Mouse (Mus musculus) MEL (cell line): Measurements from ENCODE around the gene Polrmt. TPM values are rescaled to one million over a fixed set of nuclear protein-coding genes. Genes with fewer than 3 reads are reported as not detected.

ENCODE experiments used
- DNase-seq: peaks from one replicate; pipeline ENCODE4 v3.0.0; 2011; ENCODE audit warnings: low read depth, low spot score
- H3K27ac ChIP-seq: 2 replicates; pipeline ENCODE4 v1.5.1; 2012; ENCODE audit warnings: low read depth, mild to moderate bottlenecking, control low read depth, low read length, moderate library complexity; ENCODE audit not compliant: control insufficient read depth
- H3K27me3 ChIP-seq, 2 experiments: fragments of 150-350 bp in 1 of 2; sonication (generic) in 1 of 2; 2 replicates each; pipeline ENCODE4 v1.6.1; 2012; ENCODE audit warnings: low read length in 2 of 2, mild to moderate bottlenecking in 2 of 2, improper control_type of control experiment in 1 of 2, moderate library complexity in 1 of 2; ENCODE audit not compliant: insufficient read depth in 2 of 2, control insufficient read depth in 1 of 2
- H3K36me3 ChIP-seq, 2 experiments: 2 replicates each; pipeline ENCODE4 v1.6.1; 2012 to 2014; ENCODE audit warnings: low read length in 2 of 2, improper control_type of control experiment in 1 of 2, inconsistent platforms in 1 of 2, mild to moderate bottlenecking in 1 of 2; ENCODE audit not compliant: insufficient read depth in 2 of 2, control insufficient read depth in 1 of 2
- H3K4me1 ChIP-seq, 2 experiments: fragments of 150-350 bp in 1 of 2; sonication (generic) in 1 of 2; 2 replicates each; pipeline ENCODE4 v1.6.1; 2012; ENCODE audit warnings: low read length in 2 of 2, improper control_type of control experiment in 1 of 2, mild to moderate bottlenecking in 1 of 2; ENCODE audit not compliant: insufficient read depth in 2 of 2, control insufficient read depth in 1 of 2
- H3K4me3 ChIP-seq, 2 experiments: fragments of 150-350 bp in 1 of 2; sonication (generic) in 1 of 2; 2 replicates each; pipeline ENCODE4 v1.5.1; 2012; ENCODE audit warnings: low read depth in 2 of 2, low read length in 2 of 2, mild to moderate bottlenecking in 2 of 2, moderate library complexity in 2 of 2, control low read depth in 1 of 2, improper control_type of control experiment in 1 of 2; ENCODE audit not compliant: control insufficient read depth in 1 of 2, insufficient read depth in 1 of 2
- H3K79me2 ChIP-seq: 2 replicates; pipeline ENCODE4 v1.6.1; 2012; ENCODE audit warnings: mild to moderate bottlenecking, low read length, moderate library complexity; ENCODE audit not compliant: control insufficient read depth, poor library complexity, insufficient read depth
- H3K9ac ChIP-seq: 2 replicates; pipeline ENCODE4 v1.6.1; 2012; ENCODE audit warnings: low read depth, mild to moderate bottlenecking, control low read depth, low read length, moderate library complexity; ENCODE audit not compliant: control insufficient read depth, poor library complexity, severe bottlenecking
- H3K9me3 ChIP-seq: fragments of 150-350 bp; sonication (generic); replicated peaks from 2 replicates; pipeline ENCODE4 v1.6.1; 2012; ENCODE audit warnings: mild to moderate bottlenecking, low read length, improper control_type of control experiment, moderate library complexity; ENCODE audit not compliant: insufficient read depth
- BHLHE40 ChIP-seq: IDR thresholded peaks from 2 replicates; pipeline ENCODE4 v1.6.1; 2012; ENCODE audit warnings: low read depth, mild to moderate bottlenecking, inconsistent platforms, low read length, improper control_type of control experiment, borderline replicate concordance
- CHD1 ChIP-seq: IDR thresholded peaks from 2 replicates; pipeline ENCODE4 v1.6.1; 2012; ENCODE audit warnings: low read depth, mild to moderate bottlenecking, inconsistent platforms, low read length, improper control_type of control experiment
- CTCF ChIP-seq, 3 experiments: IDR thresholded peaks in 2 of 3; conservative IDR thresholded peaks in 1 of 3; 2 replicates each; pipeline ENCODE4 v1.5.1; 2011 to 2012; ENCODE audit warnings: low read length in 3 of 3, low read depth in 2 of 3, mild to moderate bottlenecking in 2 of 3, improper control_type of control experiment in 1 of 3, inconsistent platforms in 1 of 3, mixed read lengths in 1 of 3, moderate library complexity in 1 of 3; ENCODE audit not compliant: control insufficient read depth in 1 of 3, insufficient read depth in 1 of 3, poor library complexity in 1 of 3, severe bottlenecking in 1 of 3
- E2F4 ChIP-seq: IDR thresholded peaks from 2 replicates; pipeline ENCODE4 v1.6.1; 2011; ENCODE audit warnings: low read depth, low read length, improper control_type of control experiment, borderline replicate concordance
- ELF1 ChIP-seq: IDR thresholded peaks from 2 replicates; pipeline ENCODE4 v1.6.1; 2014; ENCODE audit warnings: low read depth, mild to moderate bottlenecking, inconsistent platforms, low read length, improper control_type of control experiment, moderate library complexity
- EP300 ChIP-seq, 2 experiments: IDR thresholded peaks; 2 replicates each; pipeline ENCODE4 v1.6.1; 2011; ENCODE audit warnings: improper control_type of control experiment in 2 of 2, low read length in 2 of 2, low read depth in 1 of 2, mild to moderate bottlenecking in 1 of 2
- JUND ChIP-seq: IDR thresholded peaks from 2 replicates; pipeline ENCODE4 v1.6.1; 2011; ENCODE audit warnings: low read depth, mild to moderate bottlenecking, improper control_type of control experiment, low read length
- MAFK ChIP-seq: IDR thresholded peaks from 2 replicates; pipeline ENCODE4 v1.6.1; 2011; ENCODE audit warnings: low read depth, mild to moderate bottlenecking, low read length, improper control_type of control experiment, borderline replicate concordance
- MEF2A ChIP-seq: IDR thresholded peaks from 2 replicates; pipeline ENCODE4 v1.6.1; 2014; ENCODE audit warnings: low read depth, mild to moderate bottlenecking, inconsistent platforms, low read length, improper control_type of control experiment; ENCODE audit not compliant: poor library complexity, insufficient replicate concordance, severe bottlenecking; ENCODE audit errors: extremely low read depth
- MXI1 ChIP-seq: IDR thresholded peaks from 2 replicates; pipeline ENCODE4 v1.6.1; 2011; ENCODE audit warnings: mild to moderate bottlenecking, low read depth, low read length, improper control_type of control experiment
- MYB ChIP-seq: IDR thresholded peaks from 2 replicates; pipeline ENCODE4 v1.6.1; 2011; ENCODE audit warnings: mild to moderate bottlenecking, low read depth, low read length, improper control_type of control experiment
- NELFE ChIP-seq: IDR thresholded peaks from 2 replicates; pipeline ENCODE4 v1.6.1; 2011; ENCODE audit warnings: low read depth, low read length, improper control_type of control experiment
- POLR2AphosphoS2 ChIP-seq: IDR thresholded peaks from 2 replicates; pipeline ENCODE4 v1.6.1; 2011; ENCODE audit warnings: low read length, improper control_type of control experiment
- RCOR1 ChIP-seq: IDR thresholded peaks from 2 replicates; pipeline ENCODE4 v1.6.1; 2012; ENCODE audit warnings: low read depth, mild to moderate bottlenecking, inconsistent platforms, low read length, improper control_type of control experiment
- TAL1 ChIP-seq: IDR thresholded peaks from 2 replicates; pipeline ENCODE4 v1.6.1; 2012; ENCODE audit warnings: mild to moderate bottlenecking, inconsistent platforms, low read length, moderate library complexity, mixed read lengths
- TBP ChIP-seq: IDR thresholded peaks from 2 replicates; pipeline ENCODE4 v1.8.0; 2011; ENCODE audit warnings: low read depth, low read length, improper control_type of control experiment
- USF2 ChIP-seq, 2 experiments: IDR thresholded peaks; 2 replicates each; pipeline ENCODE4 v1.6.1; 2011 to 2012; ENCODE audit warnings: improper control_type of control experiment in 2 of 2, low read length in 2 of 2, borderline replicate concordance in 1 of 2, inconsistent platforms in 1 of 2, low read depth in 1 of 2, mild to moderate bottlenecking in 1 of 2; ENCODE audit not compliant: insufficient read depth in 1 of 2
- ZKSCAN1 ChIP-seq: IDR thresholded peaks from 2 replicates; pipeline ENCODE4 v1.6.1; 2012; ENCODE audit warnings: low read depth, mild to moderate bottlenecking, inconsistent platforms, low read length, improper control_type of control experiment, moderate library complexity
- ZMIZ1 ChIP-seq: IDR thresholded peaks from 2 replicates; pipeline ENCODE4 v1.6.1; 2012; ENCODE audit warnings: low read depth, mild to moderate bottlenecking, inconsistent platforms, low read length, improper control_type of control experiment, moderate library complexity
- polyA plus RNA-seq, 2 experiments: library from polyadenylated mRNA; stranded (reverse) in 1 of 2; unstranded in 1 of 2; fragments of >175 nt in 1 of 2; fragments of >200 nt in 1 of 2; gene quantifications; 2 replicates each; pipeline versions ENCODE4 v1.2.1 to v1.2.4; 2012; ENCODE audit warnings: low replicate concordance in 2 of 2, low read depth in 1 of 2; ENCODE audit not compliant: insufficient read length in 2 of 2, insufficient read depth in 1 of 2, missing spikeins in 1 of 2
- total RNA-seq: library from RNA; depleted of rRNA; stranded (reverse); fragments of 300-350 nt; gene quantifications from 2 replicates; pipeline ENCODE4 v1.2.3, GENCODE M21; 2012

Gene Polrmt
- total and polyA plus RNA-seq, 3 experiments: 35.7 to 66.9 TPM; not detected in 1

GRCm38 (mm10) chr10:79764234-79764633, 17.9 kb upstream of the Polrmt start:
- Histone ChIP-seq H3K36me3 (peaks cover 3 to 13% of the 10 kb centered on the region in 2 experiments; a peak in 3 of 4 replicates), H3K9ac (no peak overlapping the region), H3K79me2 (peaks cover 43% of the 10 kb centered on the region), H3K27me3 (no peaks in the 10 kb centered on the region), H3K27ac (no peak overlapping the region), H3K9me3 (no peaks in the 10 kb centered on the region), H3K4me1 (peaks cover 0 to 19% of the 10 kb centered on the region in 2 experiments; a peak in 3 of 4 replicates)
- no peak for DNase-seq
- TF ChIP-seq MXI1 (no peak), BHLHE40 (no peak), CTCF (IDR thresholded peaks at IDR 0.05 in 2 of 3, conservative IDR thresholded peaks at IDR 0.05 in 1 of 3; ENCODE audit: control insufficient read depth in 1 of 3, insufficient read depth in 1 of 3, low read depth in 2 of 3, low read length in 3 of 3, poor library complexity in 1 of 3, severe bottlenecking in 1 of 3) (no peak), TAL1 (no peak), EP300 (IDR thresholded peaks at IDR 0.05; ENCODE audit: low read depth in 1 of 2, low read length in 2 of 2) (no peak), POLR2AphosphoS2 (no peak), USF2 (IDR thresholded peaks at IDR 0.05; ENCODE audit: borderline replicate concordance in 1 of 2, insufficient read depth in 1 of 2, low read depth in 1 of 2, low read length in 2 of 2) (no peak), MEF2A (no peak), TBP (no peak), MYB (no peak), RCOR1 (no peak), CHD1 (no peak), MAFK (no peak), JUND (no peak), E2F4 (no peak), NELFE (no peak)
- TF ChIP-seq, all 39 proteins: peak for 0
- no peak overlapping the region for H3K4me3 ChIP-seq

GRCm38 (mm10) chr10:79762875-79763274, 16.5 kb upstream of the Polrmt start:
- Histone ChIP-seq H3K36me3 (peaks cover 4 to 12% of the 10 kb centered on the region in 2 experiments; a peak in 3 of 4 replicates), H3K27me3 (no peaks in the 10 kb centered on the region), H3K4me1 (peaks cover 0 to 15% of the 10 kb centered on the region in 2 experiments; a peak in 3 of 4 replicates), H3K9me3 (no peaks in the 10 kb centered on the region), H3K4me3 (no peak overlapping the region), H3K27ac (no peak overlapping the region), H3K79me2 (peaks cover 43% of the 10 kb centered on the region), H3K9ac (no peak overlapping the region)
- DNase-seq: no peak
- TF ChIP-seq CTCF (IDR thresholded peaks at IDR 0.05 in 2 of 3, conservative IDR thresholded peaks at IDR 0.05 in 1 of 3; ENCODE audit: control insufficient read depth in 1 of 3, insufficient read depth in 1 of 3, low read depth in 2 of 3, low read length in 3 of 3, poor library complexity in 1 of 3, severe bottlenecking in 1 of 3): no peak
- TF ChIP-seq MYB: no peak
- no peak for TF ChIP-seq ZKSCAN1
- no peak for TF ChIP-seq JUND
- no peak for TF ChIP-seq USF2 (IDR thresholded peaks at IDR 0.05; ENCODE audit: borderline replicate concordance in 1 of 2, insufficient read depth in 1 of 2, low read depth in 1 of 2, low read length in 2 of 2)
- no peak for TF ChIP-seq ELF1
- TF ChIP-seq CHD1: no peak
- no peak for TF ChIP-seq ZMIZ1
